Mouse (Mus musculus): ENCODE measurements at regions not wholly inside any gene's neighbourhood (a gene's known extent, or its start where the extent isn't known, plus 50 kb on each side); places are given as distances from the start of the nearest gene placed in this dataset.

DNA sequence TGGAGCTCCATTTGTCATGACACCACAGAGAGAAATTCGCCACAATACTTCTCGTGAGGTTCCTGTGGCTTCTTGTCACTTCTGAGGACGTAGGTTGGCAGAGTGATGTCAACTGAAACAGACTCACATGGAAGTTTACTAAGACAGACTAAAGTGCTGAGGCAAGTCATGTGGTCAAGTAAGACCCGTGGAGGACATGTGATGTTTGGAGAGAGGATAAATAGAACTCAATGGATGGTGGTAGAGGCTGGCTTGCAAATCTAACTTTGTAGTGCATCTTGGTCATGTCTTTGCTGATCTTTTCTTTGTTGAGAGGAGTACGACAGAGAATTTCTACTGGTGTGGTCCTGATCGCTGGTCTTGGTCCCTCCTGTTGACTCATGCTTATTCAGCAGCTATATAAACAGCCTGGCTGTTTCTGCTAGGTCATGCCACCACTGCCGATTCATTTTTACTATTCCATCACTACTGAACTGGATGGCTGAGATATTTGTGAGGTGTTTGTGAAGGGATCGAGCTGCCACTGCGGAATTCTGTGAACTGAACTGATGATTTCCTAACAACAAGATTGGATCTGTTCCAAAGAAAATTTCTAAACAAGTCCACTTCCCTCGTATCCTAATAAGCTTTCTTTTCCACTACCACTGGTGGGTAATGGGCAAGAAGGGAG lies 407.6 kb downstream of the Ccdc50 start:
- no peak for TF ChIP-seq POLR2A (IDR thresholded peaks at IDR 0.05; ENCODE audit: borderline replicate concordance, extremely low read depth, insufficient read depth, insufficient read length, poor library complexity, severe bottlenecking)
- no peak for TF ChIP-seq CTCF (IDR thresholded peaks at IDR 0.05; ENCODE audit: borderline replicate concordance, extremely low read depth, insufficient read depth, insufficient read length)

Data from brain, embryonic 14.5 days (tissue).